Mouse (Mus musculus) myocyte (in vitro differentiated cells): ENCODE data around the gene Gngt1. TPM values are rescaled to one million over a fixed set of nuclear protein-coding genes. Genes with fewer than 3 reads are reported as not detected.

Experiments
- H3K27me3 ChIP-seq: one replicate; pipeline ENCODE4 v1.6.1; 2011; ENCODE audit not compliant: control insufficient read depth, insufficient read depth, insufficient read length
- H3K36me3 ChIP-seq: one replicate; pipeline ENCODE4 v1.6.1; 2011; ENCODE audit not compliant: control insufficient read depth, insufficient read depth
- H3K4me2 ChIP-seq: one replicate; pipeline ENCODE4 v1.6.1; 2011; ENCODE audit warnings: low read depth, control low read depth
- H3K4me3 ChIP-seq: one replicate; pipeline ENCODE4 v1.5.1; 2011; ENCODE audit warnings: mild to moderate bottlenecking, control low read depth, moderate library complexity
- H3K79me2 ChIP-seq: one replicate; pipeline ENCODE4 v1.6.1; 2011; ENCODE audit not compliant: control insufficient read depth, insufficient read depth
- H3ac ChIP-seq: one replicate; pipeline ENCODE4 v1.6.1; 2011; ENCODE audit not compliant: control insufficient read depth, insufficient read length
- CEBPB ChIP-seq: IDR thresholded peaks from 2 replicates; pipeline ENCODE4 v1.6.1; 2011; ENCODE audit warnings: mild to moderate bottlenecking, moderate library complexity; ENCODE audit not compliant: poor library complexity, insufficient read depth, severe bottlenecking
- E2F4 ChIP-seq: IDR thresholded peaks from one replicate; pipeline ENCODE4 v1.6.1; 2011; ENCODE audit warnings: mild to moderate bottlenecking, control low read depth, moderate library complexity; ENCODE audit not compliant: insufficient read depth
- MAX ChIP-seq: IDR thresholded peaks from one replicate; pipeline ENCODE4 v1.6.1; 2011; ENCODE audit warnings: low read depth, mild to moderate bottlenecking, control low read depth
- MYOD1 ChIP-seq, 3 experiments: IDR thresholded peaks; one replicate each; pipeline ENCODE4 v1.6.1; 2011; ENCODE audit warnings: control low read depth in 2 of 3, low read depth in 2 of 3, mild to moderate bottlenecking in 2 of 3, moderate library complexity in 1 of 3; ENCODE audit not compliant: insufficient read length in 2 of 3, control insufficient read depth in 1 of 3
- MYOG ChIP-seq, 3 experiments: IDR thresholded peaks; one replicate each; pipeline ENCODE4 v1.6.1; 2011; ENCODE audit warnings: control low read depth in 2 of 3, low read depth in 2 of 3, mild to moderate bottlenecking in 2 of 3; ENCODE audit not compliant: insufficient read length in 2 of 3, control insufficient read depth in 1 of 3, insufficient read depth in 1 of 3
- POLR2A ChIP-seq: IDR thresholded peaks from one replicate; pipeline ENCODE4 v1.6.1; 2011; ENCODE audit warnings: low read depth, mild to moderate bottlenecking, control low read depth, moderate library complexity; ENCODE audit not compliant: insufficient read length
- POLR2AphosphoS2 ChIP-seq: IDR thresholded peaks from one replicate; pipeline ENCODE4 v1.6.1; 2011; ENCODE audit warnings: low read depth, control low read depth; ENCODE audit not compliant: insufficient read length
- REST ChIP-seq: IDR thresholded peaks from one replicate; pipeline ENCODE4 v1.6.1; 2011; ENCODE audit warnings: mild to moderate bottlenecking, control low read depth, moderate library complexity; ENCODE audit not compliant: insufficient read depth, insufficient read length
- SRF ChIP-seq: IDR thresholded peaks from one replicate; pipeline ENCODE4 v1.6.1; 2011; ENCODE audit warnings: low read depth; ENCODE audit not compliant: control insufficient read depth, insufficient read length
- TCF12 ChIP-seq: IDR thresholded peaks from one replicate; pipeline ENCODE4 v1.6.1; 2011; ENCODE audit warnings: mild to moderate bottlenecking, control low read depth; ENCODE audit not compliant: poor library complexity, insufficient read depth, severe bottlenecking
- TCF3 ChIP-seq: IDR thresholded peaks from one replicate; pipeline ENCODE4 v1.6.1; 2011; ENCODE audit warnings: low read depth, control low read depth; ENCODE audit not compliant: insufficient read length
- USF1 ChIP-seq: IDR thresholded peaks from one replicate; pipeline ENCODE4 v1.6.1; 2011; ENCODE audit warnings: low read depth, mild to moderate bottlenecking, control low read depth, moderate library complexity
- polyA plus RNA-seq: library from polyadenylated mRNA; unstranded; fragments of >200 nt; fragmentation: generic; extraction: Trizol; gene quantifications from one replicate; pipeline ENCODE4 v1.2.1, GENCODE M21; 2012; ENCODE audit warnings: missing spikeins

The Gngt1 gene
- polyA plus RNA-seq = not detected

GRCm38 (mm10) chr6:3993492-3993891 lies at the start of gene Gngt1:
TSS of gene Gngt1 (plus strand) at chr6:3993792.
- H3K27me3 ChIP-seq = no peaks in the 10 kb centered on the region
- H3K4me2 ChIP-seq = no peak within 1 kb of the TSS
- H3K4me3 ChIP-seq = no peak within 1 kb of the TSS
- TF ChIP-seq MYOG (IDR thresholded peaks at IDR 0.05; ENCODE audit: control insufficient read depth in 1 of 3, insufficient read depth in 1 of 3, insufficient read length in 2 of 3, low read depth in 2 of 3) = no peak
- TF ChIP-seq POLR2AphosphoS2 = no peak
- H3K79me2 ChIP-seq = no peaks in the 10 kb centered on the region
- no peaks in the 10 kb centered on the region for H3K36me3 ChIP-seq
- H3ac ChIP-seq = no peak within 1 kb of the TSS

GRCm38 (mm10) chr6:3954969-3955368 lies 38.6 kb upstream of the Gngt1 start:
- Histone ChIP-seq H3ac (no peak overlapping the region), H3K79me2 (no peaks in the 10 kb centered on the region), H3K36me3 (no peaks in the 10 kb centered on the region), H3K4me3 (no peak overlapping the region), H3K27me3 (no peaks in the 10 kb centered on the region), H3K4me2 (no peak overlapping the region)
- no peak for TF ChIP-seq MYOG (IDR thresholded peaks at IDR 0.05; ENCODE audit: control insufficient read depth in 1 of 3, insufficient read depth in 1 of 3, insufficient read length in 2 of 3, low read depth in 2 of 3)
- TF ChIP-seq E2F4 = no peak
- no peak for TF ChIP-seq USF1
- TF ChIP-seq CEBPB = no peak
- TF ChIP-seq SRF = no peak
- no peak for TF ChIP-seq POLR2AphosphoS2
- TF ChIP-seq POLR2A = no peak
- no peak for TF ChIP-seq TCF12
- no peak for TF ChIP-seq REST
- TF ChIP-seq MAX = no peak
- TF ChIP-seq MYOD1 (IDR thresholded peaks at IDR 0.05; ENCODE audit: control insufficient read depth in 1 of 3, insufficient read length in 2 of 3, low read depth in 2 of 3) = no peak
- TF ChIP-seq TCF3 = no peak

GRCm38 (mm10) chr6:3967676-3968626 lies 25.6 kb upstream of the Gngt1 start:
- TF ChIP-seq TCF3 = no peak
- TF ChIP-seq REST = no peak
- TF ChIP-seq MYOD1 (IDR thresholded peaks at IDR 0.05; ENCODE audit: control insufficient read depth in 1 of 3, insufficient read length in 2 of 3, low read depth in 2 of 3) = no peak
- no peak for TF ChIP-seq POLR2A
- no peak for TF ChIP-seq POLR2AphosphoS2
- TF ChIP-seq E2F4 = no peak
- no peak for TF ChIP-seq TCF12
- TF ChIP-seq SRF = no peak
- TF ChIP-seq USF1 = no peak
- no peak for TF ChIP-seq MAX
- TF ChIP-seq MYOG (IDR thresholded peaks at IDR 0.05; ENCODE audit: control insufficient read depth in 1 of 3, insufficient read depth in 1 of 3, insufficient read length in 2 of 3, low read depth in 2 of 3) = no peak
- TF ChIP-seq CEBPB = no peak
- no peak overlapping the region for H3K4me3 ChIP-seq
- H3K4me2 ChIP-seq = no peak overlapping the region
- no peak overlapping the region for H3ac ChIP-seq
- no peaks in the 10 kb centered on the region for H3K79me2 ChIP-seq
- no peaks in the 10 kb centered on the region for H3K27me3 ChIP-seq
- no peaks in the 10 kb centered on the region for H3K36me3 ChIP-seq

- Histone ChIP-seq H3ac (no peak overlapping the region), H3K4me3 (no peak overlapping the region), H3K4me2 (no peak overlapping the region), H3K27me3 (no peaks in the 10 kb centered on the region), H3K79me2 (no peaks in the 10 kb centered on the region), H3K36me3 (no peaks in the 10 kb centered on the region)
- TF ChIP-seq CEBPB (no peak), TCF3 (no peak), MAX (no peak), E2F4 (no peak), POLR2AphosphoS2 (no peak), TCF12 (no peak), SRF (no peak), MYOD1 (IDR thresholded peaks at IDR 0.05; ENCODE audit: control insufficient read depth in 1 of 3, insufficient read length in 2 of 3, low read depth in 2 of 3) (no peak), MYOG (IDR thresholded peaks at IDR 0.05; ENCODE audit: control insufficient read depth in 1 of 3, insufficient read depth in 1 of 3, insufficient read length in 2 of 3, low read depth in 2 of 3) (no peak), USF1 (no peak), REST (no peak), POLR2A (no peak)
These were observed 19.9 kb upstream of the Gngt1 start for GRCm38 (mm10) chr6:3973679-3974078.
